Mouse (Mus musculus): ENCODE results near the gene Rbm4b. TPM values are rescaled to one million over a fixed set of nuclear protein-coding genes. Genes with fewer than 3 reads are reported as not detected.
"Not testable (repeated sequence)": the region's sequence is repeated elsewhere in the genome, so short reads cannot be mapped to it uniquely, and the experiment has no call there.

Gene Rbm4b
- polyA plus RNA-seq, 1 experiment from 2014 or later = 164 TPM

- not testable (repeated sequence) for ATAC-seq (ENCODE audit: low read depth); H3K9me3 ChIP-seq; H3K36me3 ChIP-seq; H3K27me3 ChIP-seq
- Histone ChIP-seq H3K9ac (peak overlapping the region; percentile 81), H3K4me1 (replicated peaks) (peaks cover 33% of the 10 kb centered on the region), H3K4me2 (peak overlapping the region; percentile 99), H3K27ac (replicated peaks) (peak overlapping the region; percentile 91), H3K4me3 (peak overlapping the region; percentile 79)
- WGBS = 80% methylated on average over 8 of the region's 8 CpGs
Observed at GRCm38 (mm10) chr19:4812334-4812949, 56.1 kb downstream of the Rbm4b start.

DNA sequence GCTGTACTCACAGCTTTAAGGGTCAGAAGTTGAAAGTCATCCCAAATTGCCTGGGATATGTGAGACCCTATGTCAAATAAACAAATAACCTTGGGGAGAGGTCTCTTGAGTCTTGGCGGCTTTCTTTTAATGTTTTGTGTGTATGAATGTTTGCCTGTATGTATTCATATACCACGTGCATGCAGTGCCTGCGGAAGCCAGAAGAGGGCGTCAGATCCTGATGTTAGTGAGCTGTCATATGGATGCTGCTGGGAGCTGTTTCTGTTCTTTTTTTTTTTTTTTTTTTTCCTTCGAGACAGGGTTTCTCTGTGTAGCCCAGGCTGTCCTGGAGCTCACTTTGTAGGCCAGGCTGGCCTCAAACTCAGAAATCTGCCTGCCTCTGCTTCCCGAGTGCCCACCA, 56.7 kb downstream of the Rbm4b start:
- H3K9ac ChIP-seq = no peak overlapping the region
- no peaks in the 10 kb centered on the region for H3K27me3 ChIP-seq
- no peak for ATAC-seq (ENCODE audit: low read depth)
- H3K36me3 ChIP-seq = no peaks in the 10 kb centered on the region
- H3K27ac ChIP-seq (replicated peaks) = no peak overlapping the region
- H3K9me3 ChIP-seq = no peaks in the 10 kb centered on the region
- H3K4me1 ChIP-seq (replicated peaks) = peaks cover 27% of the 10 kb centered on the region
- no peak overlapping the region for H3K4me2 ChIP-seq
- WGBS = 83% methylated on average over 6 of the region's 6 CpGs
- H3K4me3 ChIP-seq = no peak overlapping the region

Other genes starting within 250 kb of the Rbm4b start
- 21.0 and 21.9 TPM in 2 replicates for gene Pcx, start 246.0 kb upstream of the Rbm4b start, polyA plus RNA-seq (2015; fragmentation: Nextera tagmentation; extraction: Ambion mirVana)
- gene Lrfn4, start 140.8 kb upstream of the Rbm4b start, polyA plus RNA-seq (2015; fragmentation: Nextera tagmentation; extraction: Ambion mirVana) = 10.5 and 10.9 TPM in 2 replicates
- 51.8 and 56.0 TPM in 2 replicates for gene Rce1, start 130.9 kb upstream of the Rbm4b start, polyA plus RNA-seq (2015; fragmentation: Nextera tagmentation; extraction: Ambion mirVana)
- 5.3 and 5.7 TPM in 2 replicates for gene Gm960, start 57.8 kb upstream of the Rbm4b start, polyA plus RNA-seq (2015; fragmentation: Nextera tagmentation; extraction: Ambion mirVana)
- gene Sptbn2, start 45.3 kb upstream of the Rbm4b start, polyA plus RNA-seq (2015; fragmentation: Nextera tagmentation; extraction: Ambion mirVana) = 29.5 and 30.4 TPM in 2 replicates
- gene Rbm4, start 37.4 kb downstream of the Rbm4b start, polyA plus RNA-seq (2015; fragmentation: Nextera tagmentation; extraction: Ambion mirVana) = 94.7 and 110 TPM in 2 replicates
- gene Gm21992, start 55.1 kb downstream of the Rbm4b start, polyA plus RNA-seq (2015; fragmentation: Nextera tagmentation; extraction: Ambion mirVana) = 28.5 and 37.3 TPM in 2 replicates
- gene Rbm14, start 55.1 kb downstream of the Rbm4b start, polyA plus RNA-seq (2015; fragmentation: Nextera tagmentation; extraction: Ambion mirVana) = 64.0 and 69.5 TPM in 2 replicates
- gene Ccs, start 82.8 kb downstream of the Rbm4b start, polyA plus RNA-seq (2015; fragmentation: Nextera tagmentation; extraction: Ambion mirVana) = 43.7 and 44.7 TPM in 2 replicates
- gene Ccdc87, start 82.9 kb downstream of the Rbm4b start, polyA plus RNA-seq (2015; fragmentation: Nextera tagmentation; extraction: Ambion mirVana) = 0.35 and 0.45 TPM in 2 replicates
- 66.7 and 70.4 TPM in 2 replicates for gene Ctsf, start 98.6 kb downstream of the Rbm4b start, polyA plus RNA-seq (2015; fragmentation: Nextera tagmentation; extraction: Ambion mirVana)
- 3.1 and 3.2 TPM in 2 replicates for gene Actn3, start 121.4 kb downstream of the Rbm4b start, polyA plus RNA-seq (2015; fragmentation: Nextera tagmentation; extraction: Ambion mirVana)
- gene Zdhhc24, start 122.2 kb downstream of the Rbm4b start, polyA plus RNA-seq (2015; fragmentation: Nextera tagmentation; extraction: Ambion mirVana) = 19.5 and 22.1 TPM in 2 replicates
- gene Bbs1, start 150.1 kb downstream of the Rbm4b start, polyA plus RNA-seq (2015; fragmentation: Nextera tagmentation; extraction: Ambion mirVana) = 7.6 and 9.4 TPM in 2 replicates
- 109 and 120 TPM in 2 replicates for gene Dpp3, start 171.8 kb downstream of the Rbm4b start, polyA plus RNA-seq (2015; fragmentation: Nextera tagmentation; extraction: Ambion mirVana)
- 8.1 and 9.3 TPM in 2 replicates for gene Peli3, start 186.6 kb downstream of the Rbm4b start, polyA plus RNA-seq (2015; fragmentation: Nextera tagmentation; extraction: Ambion mirVana)
- gene Mrpl11, start 205.7 kb downstream of the Rbm4b start, polyA plus RNA-seq (2015; fragmentation: Nextera tagmentation; extraction: Ambion mirVana) = 105 and 117 TPM in 2 replicates
- gene Npas4, start 233.8 kb downstream of the Rbm4b start, polyA plus RNA-seq (2015; fragmentation: Nextera tagmentation; extraction: Ambion mirVana) = 0.12 and 0.25 TPM in 2 replicates